ENCODE assay signal across 10 mouse cellular contexts in the genomic region with DNA sequence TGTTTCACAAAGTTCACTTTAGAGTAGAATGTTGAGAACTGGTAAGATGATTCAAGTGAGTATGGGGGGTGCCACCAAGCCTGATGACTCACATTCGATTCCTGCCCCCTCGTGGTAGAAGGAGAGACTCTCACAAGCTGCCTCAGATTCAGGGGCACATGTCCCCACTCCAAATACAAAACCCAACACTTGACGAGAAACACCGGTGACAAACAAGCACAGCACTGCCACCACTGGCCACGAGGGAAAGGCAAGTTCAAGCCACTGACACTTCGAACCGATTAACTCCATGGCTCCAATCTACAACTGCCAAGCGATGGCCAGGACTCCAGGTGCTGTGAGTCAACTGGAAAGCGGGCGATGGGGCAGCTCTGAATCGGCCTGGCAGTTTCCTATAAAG. TPM values are rescaled to one million over a fixed set of nuclear protein-coding genes. Genes with fewer than 3 reads are reported as not detected.
DNase-seq lines count a peak whose midpoint lies in the region; TF ChIP-seq lines count a peak whose summit lies in the region.
"Had no signal": no experiment of that assay in that cellular context is flagged by ENCODE, and none has a peak within 500 bp of the region (broad histone marks: within the 10 kb centered on the region; RNA-seq: fewer than 3 reads in every experiment).

No protein-coding gene starts in this region.

- no peak for TF ChIP-seq POLR2A in heart, adult 2 months (IDR thresholded peaks at IDR 0.05; ENCODE audit: insufficient read depth, low read depth, low read length)

- H3K27me3 ChIP-seq in heart, adult 2 months (ENCODE audit: control insufficient read depth, insufficient read depth, low read length): no peaks in the 10 kb centered on the region

- H3K9ac ChIP-seq in heart, adult 2 months (ENCODE audit: low read depth, low read length): no peak overlapping the region

- no peaks in the 10 kb centered on the region for H3K36me3 ChIP-seq in heart, adult 2 months (ENCODE audit: control insufficient read depth, insufficient read depth, low read length)

- no peak overlapping the region for H3K4me3 ChIP-seq in heart, adult 2 months

- 54% methylated on average over 11 of the region's 11 CpGs for WGBS in heart, adult 2 months

- H3K4me1 ChIP-seq in heart, adult 2 months (ENCODE audit: control insufficient read depth, insufficient read depth, low read length): peaks cover 18% of the 10 kb centered on the region

- intact Hi-C loops in heart, adult 2 months (cut with DNase I): loop anchor here (2.0 kb wide), 1 partner anchor 29 kb away; no protein-coding TSS in a partner anchor
- intact Hi-C loops in heart, postnatal 25 days (cut with DNase I): no loop called here

- peak; percentile 52 for TF ChIP-seq CTCF in heart, adult 2 months (IDR thresholded peaks at IDR 0.05)

- DNase-seq in heart, adult 2 months: peak in 1 of 2 experiments; percentile 19
- no peak for DNase-seq in heart, postnatal 25 days (ENCODE audit: low spot score)
- peak; percentile 32 for DNase-seq in A20 (ENCODE audit: low read depth, low spot score)
- peak; percentile 57 to 60 for DNase-seq in cerebellum, postnatal 14 days
- peak; percentile 62 for DNase-seq in lung, postnatal 10 days
- DNase-seq in T-cell, adult 2 months (ENCODE audit: low spot score): no peak
- no peak for DNase-seq in layer of hippocampus, adult 18-20 months (ENCODE audit: low spot score in 2 of 2)
- no peak for DNase-seq in testis, postnatal 10 days (ENCODE audit: low spot score)

- peaks cover 6% of the 10 kb centered on the region for H3K79me2 ChIP-seq in heart, adult 2 months (replicated peaks; ENCODE audit: control insufficient read depth, insufficient read depth, low read length)

- no peak overlapping the region for H3K27ac ChIP-seq in heart, adult 2 months

- no peak for TF ChIP-seq EP300 in heart, adult 2 months (IDR thresholded peaks at IDR 0.05; ENCODE audit: insufficient read depth, low read depth, low read length)

RNA-seq across cellular contexts. Expression of gene Cmtm4, which starts 21.8 kb away (rescaled TPM):
- total RNA-seq in heart, adult 2 months (2021): 10 to 100 TPM; 10.0 to 11.4 TPM
- polyA plus RNA-seq in heart, adult 2 months (2012; rRNA removed): 7.3 and 13.4 TPM in 2 replicates
- 10 to 100 TPM; 10.5 to 10.6 TPM for total RNA-seq in heart, postnatal 25 days (2021)
- total RNA-seq in layer of hippocampus, adult 18-20 months (2021): 10 to 100 TPM; 63.3 to 73.1 TPM

RNA-seq across cellular contexts. Expression of gene Cmtm3, which starts 34.6 kb away (rescaled TPM):
- total RNA-seq in heart, adult 2 months (2021): 10 to 100 TPM; 10.5 to 16.4 TPM
- 39.1 and 44.1 TPM in 2 replicates for polyA plus RNA-seq in heart, adult 2 months (2012; rRNA removed)
- 10 to 100 TPM; 14.6 to 19.4 TPM for total RNA-seq in heart, postnatal 25 days (2021)
- 10 to 100 TPM; 12.0 to 14.2 TPM for total RNA-seq in layer of hippocampus, adult 18-20 months (2021)

RNA-seq across cellular contexts. Expression of gene Cmtm2b, which starts 51.7 kb away (rescaled TPM):
- total RNA-seq in heart, adult 2 months (2021): not detected
- polyA plus RNA-seq in heart, adult 2 months (2012; rRNA removed): 0.12 and 0.20 TPM in 2 replicates
- total RNA-seq in heart, postnatal 25 days (2021): not detected
- not detected for total RNA-seq in layer of hippocampus, adult 18-20 months (2021)
- polyA plus RNA-seq: limb, embryonic 11.5 days; neural tube, embryonic 14.5 days had no signal

RNA-seq across cellular contexts. Expression of gene Gm11020, which starts 52.4 kb away (rescaled TPM):
- not detected for total RNA-seq in heart, adult 2 months (2021)
- polyA plus RNA-seq in heart, adult 2 months (2012; rRNA removed): not detected in 2 replicates
- total RNA-seq in heart, postnatal 25 days (2021): not detected
- not detected for total RNA-seq in layer of hippocampus, adult 18-20 months (2021)
- polyA plus RNA-seq: limb, embryonic 11.5 days; neural tube, embryonic 14.5 days had no signal

Comparison
In these comparisons a context has a peak if more than half of its experiments do, and no peak if none do; other contexts are left out.
1. DNase-seq: peak in A20 (single experiment), cerebellum, postnatal 14 days (2 of 2) and lung, postnatal 10 days (single experiment); none in heart, postnatal 25 days (single experiment), T-cell, adult 2 months (single experiment), layer of hippocampus, adult 18-20 months (0 of 2) and testis, postnatal 10 days (single experiment).
2. RNA of gene Cmtm4, which starts 21.8 kb away (total RNA-seq): 63.3 to 73.1 TPM in layer of hippocampus, adult 18-20 months; 10.0 to 11.4 TPM in heart, adult 2 months and 10.5 to 10.6 TPM in heart, postnatal 25 days; every median in the first group is over 4 times any median in the second.